Mouse (Mus musculus) neutrophil, adult 65 days (primary cell): ENCODE data around the gene Srp72. TPM values are rescaled to one million over a fixed set of nuclear protein-coding genes. Genes with fewer than 3 reads are reported as not detected.

Experiments
- total RNA-seq: library from RNA; stranded (reverse); gene quantifications from 2 replicates; pipeline ENCODE4 v1.2.4, GENCODE M21; 2023

Srp72 gene
- total RNA-seq: 101 and 114 TPM in 2 replicates

DNA sequence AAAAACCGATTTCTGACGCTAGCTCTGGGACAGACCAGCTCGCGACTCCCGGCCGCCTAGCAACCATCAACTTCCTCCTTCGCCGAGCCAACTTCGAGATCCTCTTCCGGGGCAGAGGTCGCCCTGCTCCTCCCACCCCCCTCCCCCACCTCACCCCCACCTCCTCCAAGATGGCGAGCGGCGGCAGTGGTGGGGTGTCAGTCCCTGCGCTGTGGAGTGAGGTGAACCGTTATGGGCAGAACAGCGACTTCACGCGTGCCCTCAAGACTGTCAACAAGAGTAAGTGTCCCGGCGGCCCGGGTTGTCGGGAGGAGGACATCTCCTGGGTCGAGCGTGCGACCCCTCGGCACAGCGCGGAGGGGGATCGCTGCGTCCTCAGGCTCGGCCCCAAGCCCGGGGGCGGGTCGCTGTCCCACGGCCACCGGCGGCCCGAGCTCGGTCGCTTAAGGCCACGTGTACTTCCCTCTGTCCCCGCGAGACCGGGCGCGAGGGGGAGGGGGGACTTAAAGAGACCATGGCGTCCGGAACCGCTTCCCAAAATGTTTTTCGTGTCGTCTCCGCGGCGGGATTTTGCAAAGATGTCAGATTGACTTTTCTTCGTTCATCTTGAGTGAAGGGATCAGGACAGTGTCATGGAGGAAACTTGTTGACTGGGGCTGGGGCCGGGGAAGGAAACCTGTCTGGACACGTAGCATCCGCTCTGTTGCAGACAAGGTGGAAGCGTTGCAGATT is at the start of gene Srp72:
Gene Srp72 (plus strand): TSS at position 130 of the 732 bp plus-strand sequence.

GRCm38 (mm10) chr5:76951106-76952027 is 23.1 kb upstream of the Srp72 start, which contains the start of the genes Paics and Ppat:
Paics (plus strand) TSS chr5:76951307.
Ppat (minus strand) TSS chr5:76951578.

GRCm38 (mm10) chr5:77004051-77004821 is 29.8 kb downstream of the Srp72 start, which contains the start of gene Arl9:
Arl9 (plus strand) TSS chr5:77004055.

GRCm38 (mm10) chr5:77015544-77016482 is 41.3 kb downstream of the Srp72 start, which contains the start of gene Thegl:
Thegl (plus strand) TSS chr5:77016023.

Other genes with a start within 250 kb of the Srp72 start
- gene Aasdh, start 69.2 kb upstream of the Srp72 start, total RNA-seq: 3.8 and 5.7 TPM in 2 replicates
- 53.6 and 62.7 TPM in 2 replicates for gene Paics, start 23.4 kb upstream of the Srp72 start, total RNA-seq
- gene Ppat, start 23.1 kb upstream of the Srp72 start, total RNA-seq: 4.7 and 5.7 TPM in 2 replicates
- gene Arl9, start 29.4 kb downstream of the Srp72 start, total RNA-seq: 0.84 TPM in 1 of 2 replicates, not detected in the other
- not detected in 2 replicates for gene Thegl, start 41.3 kb downstream of the Srp72 start, total RNA-seq
- 22.8 and 33.8 TPM in 2 replicates for gene Hopx, start 140.4 kb downstream of the Srp72 start, total RNA-seq
- 2.8 and 3.8 TPM in 2 replicates for gene Spink2, start 236.8 kb downstream of the Srp72 start, total RNA-seq